Mouse (Mus musculus): ENCODE data around the gene Iqcf6. TPM values are rescaled to one million over a fixed set of nuclear protein-coding genes. Genes with fewer than 3 reads are reported as not detected.
"Not testable (repeated sequence)": the region's sequence is repeated elsewhere in the genome, so short reads cannot be mapped to it uniquely, and the experiment has no call there.

The Iqcf6 gene
- total and polyA plus RNA-seq, 2 experiments from 2014 or later, result not detected

- ATAC-seq, result no peak
- Histone ChIP-seq H3K4me2 (ENCODE audit: low read depth) (no peak overlapping the region), H3K4me3 (ENCODE audit: low read depth, low read length) (no peak overlapping the region), H3K4me1 (ENCODE audit: insufficient read depth) (no peaks in the 10 kb centered on the region), H3K27me3 (ENCODE audit: insufficient read depth, low read length) (no peaks in the 10 kb centered on the region), H3K9ac (no peak overlapping the region), H3K9me3 (ENCODE audit: low read length) (no peaks in the 10 kb centered on the region), H3K27ac (ENCODE audit: low read depth, low read length) (no peak overlapping the region), H3K36me3 (ENCODE audit: insufficient read depth) (no peaks in the 10 kb centered on the region)
- TF ChIP-seq CTCF (IDR thresholded peaks at IDR 0.05; ENCODE audit: low read depth), result peak; percentile 83
- peak; percentile 84 for DNase-seq
- WGBS, result 22% methylated on average over 8 of the region's 8 CpGs
These were observed 25.8 kb upstream of the Iqcf6 start for GRCm38 (mm10) chr9:106600546-106600945.

- Histone ChIP-seq H3K4me2 (ENCODE audit: low read depth) (no peak overlapping the region), H3K4me1 (ENCODE audit: insufficient read depth) (no peaks in the 10 kb centered on the region), H3K27me3 (ENCODE audit: insufficient read depth, low read length) (no peaks in the 10 kb centered on the region), H3K9me3 (ENCODE audit: low read length) (no peaks in the 10 kb centered on the region), H3K36me3 (ENCODE audit: insufficient read depth) (no peaks in the 10 kb centered on the region), H3K9ac (no peak overlapping the region), H3K27ac (ENCODE audit: low read depth, low read length) (no peak overlapping the region), H3K4me3 (ENCODE audit: low read depth, low read length) (no peak overlapping the region)
- DNase-seq, result peak; percentile 37
- TF ChIP-seq CTCF (IDR thresholded peaks at IDR 0.05; ENCODE audit: low read depth), result no peak
- ATAC-seq, result peak; percentile 73
- 54% methylated on average over 4 of the region's 4 CpGs for WGBS
These were observed 15.7 kb upstream of the Iqcf6 start for GRCm38 (mm10) chr9:106610727-106611126.

GRCm38 (mm10) chr9:106613951-106614350 lies 12.4 kb upstream of the Iqcf6 start:
- Histone ChIP-seq H3K27ac (ENCODE audit: low read depth, low read length) (no peak overlapping the region), H3K36me3 (ENCODE audit: insufficient read depth) (no peaks in the 10 kb centered on the region), H3K4me2 (ENCODE audit: low read depth) (no peak overlapping the region), H3K9ac (no peak overlapping the region), H3K9me3 (ENCODE audit: low read length) (no peaks in the 10 kb centered on the region), H3K4me3 (ENCODE audit: low read depth, low read length) (no peak overlapping the region), H3K4me1 (ENCODE audit: insufficient read depth) (no peaks in the 10 kb centered on the region; the same call in 1 of the 2 replicates), H3K27me3 (ENCODE audit: insufficient read depth, low read length) (no peaks in the 10 kb centered on the region)
- ATAC-seq (no peak), DNase-seq (no peak)
- WGBS, result 68% methylated on average over 2 of the region's 2 CpGs
- TF ChIP-seq CTCF (IDR thresholded peaks at IDR 0.05; ENCODE audit: low read depth), result no peak

- ATAC-seq (no peak), DNase-seq (no peak)
- Histone ChIP-seq H3K4me3 (ENCODE audit: low read depth, low read length) (no peak overlapping the region), H3K4me2 (ENCODE audit: low read depth) (no peak overlapping the region), H3K4me1 (ENCODE audit: insufficient read depth) (no peaks in the 10 kb centered on the region; the same call in 1 of the 2 replicates), H3K9me3 (ENCODE audit: low read length) (no peaks in the 10 kb centered on the region), H3K9ac (no peak overlapping the region), H3K27me3 (ENCODE audit: insufficient read depth, low read length) (no peaks in the 10 kb centered on the region), H3K36me3 (ENCODE audit: insufficient read depth) (no peaks in the 10 kb centered on the region), H3K27ac (ENCODE audit: low read depth, low read length) (no peak overlapping the region)
- no peak for TF ChIP-seq CTCF (IDR thresholded peaks at IDR 0.05; ENCODE audit: low read depth)
- 40% methylated on average over 3 of the region's 3 CpGs for WGBS
These were observed 11.8 kb upstream of the Iqcf6 start for GRCm38 (mm10) chr9:106614616-106615015.

- no peak for DNase-seq
These were observed 10.1 kb upstream of the Iqcf6 start for GRCm38 (mm10) chr9:106616306-106616705.

GRCm38 (mm10) chr9:106617496-106617895 lies 8.9 kb upstream of the Iqcf6 start:
- TF ChIP-seq CTCF (IDR thresholded peaks at IDR 0.05; ENCODE audit: low read depth), result no peak
- ATAC-seq, result no peak
- H3K4me3 ChIP-seq (ENCODE audit: low read depth, low read length), result no peak overlapping the region
- no peaks in the 10 kb centered on the region; the same call in 1 of the 2 replicates for H3K4me1 ChIP-seq (ENCODE audit: insufficient read depth)
- H3K27ac ChIP-seq (ENCODE audit: low read depth, low read length), result no peak overlapping the region
- H3K36me3 ChIP-seq (ENCODE audit: insufficient read depth), result no peaks in the 10 kb centered on the region
- WGBS, result 68% methylated on average over 3 of the region's 3 CpGs
- H3K4me2 ChIP-seq (ENCODE audit: low read depth), result no peak overlapping the region
- no peaks in the 10 kb centered on the region for H3K9me3 ChIP-seq (ENCODE audit: low read length)
- no peak overlapping the region for H3K9ac ChIP-seq
- no peak for DNase-seq
- H3K27me3 ChIP-seq (ENCODE audit: insufficient read depth, low read length), result no peaks in the 10 kb centered on the region

More at GRCm38 (mm10) chr9:106616306-106616705, 10.1 kb upstream of the Iqcf6 start:
- Histone ChIP-seq H3K4me3 (ENCODE audit: low read depth, low read length) (no peak overlapping the region), H3K27ac (ENCODE audit: low read depth, low read length) (no peak overlapping the region), H3K4me1 (ENCODE audit: insufficient read depth) (no peaks in the 10 kb centered on the region; the same call in 1 of the 2 replicates), H3K36me3 (ENCODE audit: insufficient read depth) (no peaks in the 10 kb centered on the region), H3K27me3 (ENCODE audit: insufficient read depth, low read length) (no peaks in the 10 kb centered on the region), H3K4me2 (ENCODE audit: low read depth) (no peak overlapping the region), H3K9ac (no peak overlapping the region), H3K9me3 (ENCODE audit: low read length) (no peaks in the 10 kb centered on the region)
- no peak for ATAC-seq
- no peak for TF ChIP-seq CTCF (IDR thresholded peaks at IDR 0.05; ENCODE audit: low read depth)
- 77% methylated on average over 9 of the region's 9 CpGs for WGBS

- H3K4me2 ChIP-seq (ENCODE audit: low read depth); DNase-seq; H3K36me3 ChIP-seq (ENCODE audit: insufficient read depth); H3K27me3 ChIP-seq (ENCODE audit: insufficient read depth, low read length); H3K4me3 ChIP-seq (ENCODE audit: low read depth, low read length); H3K9me3 ChIP-seq (ENCODE audit: low read length); ATAC-seq; H3K4me1 ChIP-seq (ENCODE audit: insufficient read depth); H3K27ac ChIP-seq (ENCODE audit: low read depth, low read length); H3K9ac ChIP-seq: not testable (repeated sequence)
- 31% methylated on average over 8 of the region's 8 CpGs for WGBS
These were observed 1.4 kb downstream of the Iqcf6 start for GRCm38 (mm10) chr9:106627796-106628195.

All from forebrain, postnatal 0 days (tissue).